Mouse (Mus musculus) ovary, postnatal 10 days (tissue): ENCODE data around the gene Paqr4.

Experiments
- DNase-seq: peaks from one replicate; pipeline ENCODE4 v3.0.0; 2022; ENCODE audit warnings: low spot score

The Paqr4 gene

DNA sequence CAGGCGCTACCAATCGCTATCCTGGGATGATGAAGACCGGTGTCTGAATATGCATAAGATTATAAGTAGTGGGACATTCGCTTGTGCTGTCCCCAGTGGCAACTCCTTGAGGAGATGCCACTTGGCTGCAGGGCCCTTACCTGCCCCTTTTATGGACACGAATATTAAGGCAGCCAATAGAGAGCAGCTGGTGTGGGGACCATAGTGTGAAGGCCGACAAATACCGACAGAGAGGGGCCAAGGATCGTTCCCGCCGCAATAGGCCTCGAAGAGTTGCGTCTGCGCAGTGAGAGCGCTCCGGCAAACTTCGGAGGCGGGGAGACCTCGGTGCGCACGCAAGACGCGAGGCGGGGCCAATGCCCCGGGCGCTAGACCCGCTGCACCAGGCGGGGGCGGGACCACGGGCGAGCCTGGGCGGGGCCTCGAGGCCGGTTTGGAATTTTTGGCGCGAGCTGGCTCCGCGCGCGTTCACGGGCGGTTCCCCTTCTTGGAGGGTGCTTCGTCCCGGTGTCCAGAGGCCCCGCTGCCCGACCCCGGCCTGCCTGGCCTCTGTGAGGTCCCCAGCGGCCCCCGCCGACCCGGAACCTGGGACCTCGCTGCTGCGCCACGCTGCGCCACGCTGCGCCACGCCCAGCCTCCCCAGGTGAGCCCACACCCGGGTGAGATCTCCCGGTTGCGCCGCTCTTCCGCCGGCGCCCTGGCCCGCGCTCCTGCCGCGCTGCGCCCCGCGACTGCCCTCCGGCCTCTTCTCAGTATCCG lies 14.5 kb downstream of the Paqr4 start, which contains the start of gene Pkmyt1:
Gene Pkmyt1, plus strand, starts transcription at position 338 of the 759 bp plus-strand sequence.
- DNase-seq: peak; percentile 94

DNA sequence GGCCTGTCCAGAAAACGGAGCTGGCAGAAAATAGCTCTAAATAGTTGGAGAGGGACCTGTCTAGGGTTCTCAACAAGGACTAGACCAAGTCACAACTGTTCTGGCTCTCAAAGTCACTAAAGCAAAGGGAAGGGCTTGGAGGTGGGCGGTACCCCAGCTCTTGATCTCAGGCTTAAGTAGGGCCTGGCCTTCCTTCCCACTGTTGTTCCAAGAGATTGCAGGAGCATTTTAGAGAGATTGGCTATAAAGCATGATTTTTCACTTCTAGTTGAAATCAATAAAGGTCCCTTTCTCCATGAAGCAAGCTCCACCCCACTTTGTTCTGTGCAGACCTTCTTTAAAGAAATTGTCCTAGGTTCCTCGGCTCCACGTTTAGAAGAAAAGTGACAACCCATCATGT lies 15.2 kb downstream of the Paqr4 start:
- no peak for DNase-seq

GRCm38 (mm10) chr17:23722376-23723125 lies 18.1 kb downstream of the Paqr4 start, which contains the start of gene 1520401A03Rik:
Gene 1520401A03Rik, minus strand, starts transcription at chr17:23722783.
- DNase-seq: no peak

GRCm38 (mm10) chr17:23721886-23722285 lies 18.8 kb downstream of the Paqr4 start:
- DNase-seq: no peak

DNA sequence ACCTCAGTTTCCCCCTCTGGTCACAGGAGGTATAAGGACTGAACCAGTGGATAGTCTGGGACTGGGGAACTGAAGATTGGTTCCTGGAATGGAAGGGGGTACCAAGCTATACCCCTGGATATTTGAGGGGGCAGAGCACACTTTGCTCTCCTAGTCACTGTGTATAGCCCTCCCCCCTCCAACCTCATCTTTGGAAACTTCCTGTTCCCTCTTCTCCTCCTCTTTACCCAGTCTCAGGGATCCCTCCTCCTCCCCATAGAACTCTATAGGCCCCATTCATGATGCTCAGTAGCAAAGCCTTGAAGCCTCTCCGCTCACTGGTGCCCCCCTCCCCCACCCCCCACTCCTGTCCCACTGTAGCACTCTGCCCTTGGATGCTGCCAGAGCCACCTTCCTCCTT lies 21.2 kb downstream of the Paqr4 start:
- no peak for DNase-seq

GRCm38 (mm10) chr17:23717003-23717402 lies 23.7 kb downstream of the Paqr4 start:
- DNase-seq: no peak

GRCm38 (mm10) chr17:23706212-23706611 lies 34.5 kb downstream of the Paqr4 start:
- DNase-seq: peak; percentile 35

DNA sequence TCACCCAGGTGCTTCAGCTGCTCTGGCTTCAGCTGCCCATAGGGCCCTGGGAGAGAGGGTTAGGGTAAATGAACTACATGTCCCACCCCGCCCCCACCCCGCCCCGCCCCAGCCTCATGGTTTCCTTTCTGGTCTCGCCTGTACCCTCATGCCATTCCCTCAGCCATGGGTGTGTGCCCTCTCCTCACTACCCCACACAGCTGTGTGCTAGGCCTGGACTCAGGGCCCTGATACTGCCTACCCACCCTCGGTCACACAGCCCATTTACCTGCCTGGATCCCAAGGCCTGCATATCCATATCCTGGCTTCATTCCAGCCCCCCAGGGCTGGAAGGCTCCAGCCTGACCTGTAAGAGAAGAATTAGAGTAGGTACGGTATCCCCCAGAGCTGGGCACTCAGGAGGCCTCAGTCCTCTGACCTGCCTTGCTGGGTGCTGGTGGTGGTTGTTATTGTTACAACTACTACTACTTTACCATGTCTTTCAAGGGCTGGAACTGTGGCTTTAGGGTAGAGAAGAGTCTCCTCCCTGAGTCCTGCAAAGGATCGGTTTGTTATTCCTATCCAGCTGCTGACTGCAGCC lies 35.1 kb downstream of the Paqr4 start:
- no peak for DNase-seq

GRCm38 (mm10) chr17:23704741-23705140 lies 35.9 kb downstream of the Paqr4 start:
- DNase-seq: no peak

DNA sequence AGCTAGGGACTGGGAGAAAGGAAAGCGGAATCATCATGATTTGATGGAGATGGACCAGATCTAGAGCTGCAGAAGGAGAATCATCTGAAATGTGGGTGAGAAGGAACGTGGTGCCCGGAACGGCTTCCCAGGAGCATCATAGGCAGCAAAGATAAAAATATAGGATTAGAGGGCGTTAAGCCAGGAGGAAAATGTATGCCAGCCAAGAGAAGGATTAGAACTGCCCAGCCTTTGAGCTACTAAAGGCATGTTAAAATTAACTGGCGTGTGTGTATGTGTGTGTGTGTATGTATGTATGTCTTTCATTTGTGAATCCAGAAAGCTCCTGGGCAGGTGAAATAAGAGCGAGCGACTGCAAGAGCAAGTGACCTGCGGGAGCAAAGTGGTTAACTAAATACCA lies 37.4 kb downstream of the Paqr4 start:
- DNase-seq: no peak

GRCm38 (mm10) chr17:23700079-23700478 lies 40.6 kb downstream of the Paqr4 start:
- DNase-seq: peak; percentile 60

DNA sequence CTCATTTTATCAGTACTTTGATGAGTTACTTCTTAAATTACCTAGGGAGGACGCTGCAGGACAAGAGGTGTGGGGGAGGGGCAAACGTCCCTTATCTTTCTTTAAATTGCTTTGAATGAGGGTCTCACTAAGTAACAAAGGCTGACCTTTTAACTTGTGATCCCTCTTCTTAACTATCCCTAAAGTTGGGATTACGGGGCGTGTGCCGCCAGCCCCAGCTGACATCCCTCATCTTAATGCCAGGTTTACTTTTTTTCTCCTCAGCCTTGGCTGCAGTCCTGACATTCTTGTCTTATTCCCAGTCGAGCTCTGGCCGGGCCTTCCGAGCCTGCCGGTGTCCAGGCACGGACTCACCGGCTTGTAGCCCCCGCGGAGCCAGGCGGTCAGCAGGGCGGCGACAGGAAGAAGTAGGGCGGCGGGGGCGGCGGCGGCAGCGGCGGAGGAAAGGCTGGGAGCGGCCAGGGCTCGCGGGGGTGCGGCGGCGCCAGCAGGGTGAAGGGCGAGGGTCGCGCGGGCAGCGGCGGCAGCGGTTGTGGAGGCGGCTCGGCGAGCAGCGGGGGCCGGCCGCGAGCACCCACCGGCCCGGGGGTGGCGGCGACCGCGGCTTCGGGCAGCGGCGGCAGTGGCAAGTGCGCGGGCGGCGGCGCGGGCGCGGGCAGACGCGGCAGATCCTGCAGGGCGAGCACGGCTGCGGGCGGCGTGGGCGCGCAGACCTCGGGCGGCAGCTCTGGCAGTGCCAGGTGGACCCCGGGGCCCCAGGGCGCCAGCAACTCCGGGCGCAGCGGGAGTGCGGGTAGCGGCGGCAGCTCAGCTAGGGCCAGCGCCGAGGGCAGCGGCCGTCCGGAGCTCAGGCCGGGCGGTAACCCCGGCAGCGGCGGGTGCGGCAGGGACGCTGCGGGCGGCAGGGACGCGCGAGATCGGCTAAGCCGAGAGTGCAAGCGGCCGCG lies 41.3 kb downstream of the Paqr4 start:
- no peak for DNase-seq

GRCm38 (mm10) chr17:23695801-23696200 lies 44.9 kb downstream of the Paqr4 start:
- DNase-seq: no peak

- no peak for DNase-seq
These were observed 46.2 kb downstream of the Paqr4 start for GRCm38 (mm10) chr17:23694491-23694890.
